Mouse (Mus musculus) bone marrow macrophage, adult 2 months (primary cell): Measurements from ENCODE around the gene Abca4.

Source experiments
- CTCF ChIP-seq: IDR thresholded peaks from 2 replicates; pipeline ENCODE4 v1.5.1; 2012; ENCODE audit warnings: low read depth, mild to moderate bottlenecking, low read length, moderate library complexity
- POLR2A ChIP-seq: IDR thresholded peaks from 2 replicates; pipeline ENCODE4 v1.6.1; 2012; ENCODE audit warnings: mild to moderate bottlenecking, low read depth, low read length, borderline replicate concordance

GRCm38 (mm10) chr3:122058439-122059198, 14.4 kb downstream of the Abca4 start:
- TF ChIP-seq CTCF (no peak), POLR2A (no peak)
